Mouse (Mus musculus): ENCODE measurements around the gene Cdc34b. TPM values are rescaled to one million over a fixed set of nuclear protein-coding genes. Genes with fewer than 3 reads are reported as not detected.

Gene Cdc34b
- polyA plus RNA-seq, 1 experiment from 2014 or later: 0.40 TPM

GRCm38 (mm10) chr11:94729565-94729964, 12.0 kb upstream of the Cdc34b start:
- Histone ChIP-seq H3K4me1 (ENCODE audit: insufficient read depth, low read length) (no peaks in the 10 kb centered on the region), H3K4me2 (replicated peaks; ENCODE audit: low read depth, low read length) (no peak overlapping the region), H3K9ac (replicated peaks; ENCODE audit: low read length) (no peak overlapping the region), H3K36me3 (ENCODE audit: insufficient read depth, low read length) (no peaks in the 10 kb centered on the region), H3K4me3 (ENCODE audit: low read length) (no peak overlapping the region), H3K27ac (ENCODE audit: low read length) (no peak overlapping the region), H3K27me3 (ENCODE audit: insufficient read depth, low read length) (no peaks in the 10 kb centered on the region), H3K9me3 (ENCODE audit: low read length) (no peaks in the 10 kb centered on the region)
- WGBS: 37% methylated on average over 4 of the region's 4 CpGs
- ATAC-seq (ENCODE audit: low FRiP score, low TSS enrichment): no peak

GRCm38 (mm10) chr11:94730261-94730660, 11.3 kb upstream of the Cdc34b start:
- H3K9ac ChIP-seq (replicated peaks; ENCODE audit: low read length): no peak overlapping the region
- no peaks in the 10 kb centered on the region for H3K4me1 ChIP-seq (ENCODE audit: insufficient read depth, low read length)
- no peak overlapping the region for H3K27ac ChIP-seq (ENCODE audit: low read length)
- no peaks in the 10 kb centered on the region for H3K27me3 ChIP-seq (ENCODE audit: insufficient read depth, low read length)
- no peaks in the 10 kb centered on the region for H3K9me3 ChIP-seq (ENCODE audit: low read length)
- no peak for ATAC-seq (ENCODE audit: low FRiP score, low TSS enrichment)
- 29% methylated on average over 5 of the region's 5 CpGs for WGBS
- H3K36me3 ChIP-seq (ENCODE audit: insufficient read depth, low read length): no peaks in the 10 kb centered on the region
- H3K4me2 ChIP-seq (replicated peaks; ENCODE audit: low read depth, low read length): no peak overlapping the region
- no peak overlapping the region for H3K4me3 ChIP-seq (ENCODE audit: low read length)

DNA sequence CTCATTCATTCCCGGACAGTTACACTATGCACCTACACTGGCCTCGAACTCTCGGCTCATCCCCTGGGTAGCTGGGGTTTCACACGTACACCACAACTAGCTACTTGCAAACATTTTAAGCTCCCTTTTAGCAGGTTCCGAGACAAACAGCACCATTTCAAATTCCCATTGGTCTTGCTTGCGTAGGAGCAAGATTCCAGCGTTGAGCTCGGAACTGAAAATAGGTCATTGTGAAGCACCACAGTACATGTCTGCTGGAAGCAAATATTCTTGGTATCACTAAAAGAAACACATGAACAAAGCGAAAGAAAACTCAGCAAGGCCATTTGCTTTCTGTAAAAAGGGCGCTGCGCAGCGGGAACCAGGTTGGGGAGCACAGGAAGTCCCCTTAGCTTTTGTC, 10.4 kb upstream of the Cdc34b start:
- H3K4me3 ChIP-seq (ENCODE audit: low read length): no peak overlapping the region
- H3K9ac ChIP-seq (replicated peaks; ENCODE audit: low read length): no peak overlapping the region
- H3K9me3 ChIP-seq (ENCODE audit: low read length): no peaks in the 10 kb centered on the region
- no peak for ATAC-seq (ENCODE audit: low FRiP score, low TSS enrichment)
- no peaks in the 10 kb centered on the region for H3K4me1 ChIP-seq (ENCODE audit: insufficient read depth, low read length)
- 91% methylated on average over 12 of the region's 12 CpGs for WGBS
- H3K27ac ChIP-seq (ENCODE audit: low read length): no peak overlapping the region
- H3K36me3 ChIP-seq (ENCODE audit: insufficient read depth, low read length): no peaks in the 10 kb centered on the region
- H3K4me2 ChIP-seq (replicated peaks; ENCODE audit: low read depth, low read length): no peak overlapping the region
- H3K27me3 ChIP-seq (ENCODE audit: insufficient read depth, low read length): no peaks in the 10 kb centered on the region

DNA sequence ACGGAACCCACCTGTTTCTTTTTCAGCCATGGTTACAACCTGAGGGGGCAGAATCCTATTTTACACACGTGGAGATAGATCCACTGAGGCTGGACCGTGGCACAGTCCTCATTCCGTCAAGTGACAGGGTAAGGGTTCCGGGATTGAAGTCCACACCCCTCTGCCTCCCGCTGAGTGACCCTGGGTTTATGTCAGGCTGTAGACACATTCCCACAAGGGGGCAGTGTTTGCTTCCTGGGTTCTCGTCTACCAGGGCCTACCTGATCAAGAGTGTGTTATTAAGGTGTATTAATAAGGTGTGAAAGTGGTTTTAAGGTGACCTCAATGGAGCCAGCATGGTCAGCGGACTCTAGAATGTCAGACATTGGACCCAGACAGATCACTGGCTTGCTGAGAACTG, 8.8 kb upstream of the Cdc34b start:
- no peak overlapping the region for H3K27ac ChIP-seq (ENCODE audit: low read length)
- no peaks in the 10 kb centered on the region for H3K4me1 ChIP-seq (ENCODE audit: insufficient read depth, low read length)
- H3K36me3 ChIP-seq (ENCODE audit: insufficient read depth, low read length): no peaks in the 10 kb centered on the region
- no peak overlapping the region for H3K4me2 ChIP-seq (replicated peaks; ENCODE audit: low read depth, low read length)
- no peak for ATAC-seq (ENCODE audit: low FRiP score, low TSS enrichment)
- H3K4me3 ChIP-seq (ENCODE audit: low read length): no peak overlapping the region
- no peak overlapping the region for H3K9ac ChIP-seq (replicated peaks; ENCODE audit: low read length)
- H3K27me3 ChIP-seq (ENCODE audit: insufficient read depth, low read length): no peaks in the 10 kb centered on the region
- no peaks in the 10 kb centered on the region for H3K9me3 ChIP-seq (ENCODE audit: low read length)
- 45% methylated on average over 8 of the region's 8 CpGs for WGBS

- H3K4me2 ChIP-seq (replicated peaks; ENCODE audit: low read depth, low read length): no peak overlapping the region
- H3K4me3 ChIP-seq (ENCODE audit: low read length): no peak overlapping the region
- ATAC-seq (ENCODE audit: low FRiP score, low TSS enrichment): no peak
- no peak overlapping the region for H3K27ac ChIP-seq (ENCODE audit: low read length)
- no peak overlapping the region for H3K9ac ChIP-seq (replicated peaks; ENCODE audit: low read length)
- no peaks in the 10 kb centered on the region for H3K4me1 ChIP-seq (ENCODE audit: insufficient read depth, low read length)
- H3K27me3 ChIP-seq (ENCODE audit: insufficient read depth, low read length): no peaks in the 10 kb centered on the region
- no peaks in the 10 kb centered on the region for H3K9me3 ChIP-seq (ENCODE audit: low read length)
- H3K36me3 ChIP-seq (ENCODE audit: insufficient read depth, low read length): no peaks in the 10 kb centered on the region
- WGBS: 61% methylated on average over 2 of the region's 2 CpGs
Measured at GRCm38 (mm10) chr11:94735746-94736145, 5.8 kb upstream of the Cdc34b start.

- 43% methylated on average over 2 of the region's 2 CpGs for WGBS
- no peaks in the 10 kb centered on the region for H3K9me3 ChIP-seq (ENCODE audit: low read length)
- H3K4me1 ChIP-seq (ENCODE audit: insufficient read depth, low read length): no peaks in the 10 kb centered on the region
- no peak overlapping the region for H3K9ac ChIP-seq (replicated peaks; ENCODE audit: low read length)
- no peak overlapping the region for H3K4me3 ChIP-seq (ENCODE audit: low read length)
- no peak overlapping the region for H3K27ac ChIP-seq (ENCODE audit: low read length)
- no peaks in the 10 kb centered on the region for H3K36me3 ChIP-seq (ENCODE audit: insufficient read depth, low read length)
- no peaks in the 10 kb centered on the region for H3K27me3 ChIP-seq (ENCODE audit: insufficient read depth, low read length)
- no peak for ATAC-seq (ENCODE audit: low FRiP score, low TSS enrichment)
- no peak overlapping the region for H3K4me2 ChIP-seq (replicated peaks; ENCODE audit: low read depth, low read length)
Measured at GRCm38 (mm10) chr11:94752946-94753713, 11.5 kb downstream of the Cdc34b start.

- H3K27ac ChIP-seq (ENCODE audit: low read length): no peak overlapping the region
- ATAC-seq (ENCODE audit: low FRiP score, low TSS enrichment): no peak
- no peak overlapping the region for H3K4me2 ChIP-seq (replicated peaks; ENCODE audit: low read depth, low read length)
- no peak overlapping the region for H3K4me3 ChIP-seq (ENCODE audit: low read length)
- no peaks in the 10 kb centered on the region for H3K4me1 ChIP-seq (ENCODE audit: insufficient read depth, low read length)
- H3K27me3 ChIP-seq (ENCODE audit: insufficient read depth, low read length): no peaks in the 10 kb centered on the region
- no peaks in the 10 kb centered on the region for H3K9me3 ChIP-seq (ENCODE audit: low read length)
- H3K36me3 ChIP-seq (ENCODE audit: insufficient read depth, low read length): no peaks in the 10 kb centered on the region
- no peak overlapping the region for H3K9ac ChIP-seq (replicated peaks; ENCODE audit: low read length)
- WGBS: 67% methylated on average over 6 of the region's 6 CpGs
Measured at GRCm38 (mm10) chr11:94759916-94760315, 18.3 kb downstream of the Cdc34b start.

DNA sequence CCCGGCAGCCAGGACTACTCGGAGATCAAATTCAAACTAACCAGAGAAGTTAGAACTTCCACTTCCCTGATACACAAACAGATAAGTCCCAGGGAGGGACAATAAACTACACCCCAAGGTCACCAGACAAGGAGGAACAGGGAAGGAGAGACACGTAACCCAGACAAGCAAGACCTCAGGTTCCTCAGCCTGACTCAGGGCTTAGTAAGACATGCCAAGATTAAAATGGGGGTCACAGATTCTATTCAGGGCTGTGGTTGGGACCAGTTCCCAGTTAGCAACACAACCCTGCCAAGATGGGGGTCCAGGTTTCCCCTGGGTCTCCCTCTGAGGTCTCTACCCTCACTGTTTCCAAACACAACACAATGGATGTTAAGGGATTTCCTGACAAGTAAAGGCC, 18.8 kb downstream of the Cdc34b start:
- Histone ChIP-seq H3K36me3 (ENCODE audit: insufficient read depth, low read length) (no peaks in the 10 kb centered on the region), H3K9me3 (ENCODE audit: low read length) (no peaks in the 10 kb centered on the region), H3K27ac (ENCODE audit: low read length) (no peak overlapping the region), H3K9ac (replicated peaks; ENCODE audit: low read length) (no peak overlapping the region), H3K27me3 (ENCODE audit: insufficient read depth, low read length) (no peaks in the 10 kb centered on the region), H3K4me2 (replicated peaks; ENCODE audit: low read depth, low read length) (no peak overlapping the region), H3K4me3 (ENCODE audit: low read length) (no peak overlapping the region), H3K4me1 (ENCODE audit: insufficient read depth, low read length) (no peaks in the 10 kb centered on the region)
- ATAC-seq (ENCODE audit: low FRiP score, low TSS enrichment): no peak
- 52% methylated on average over 3 of the region's 3 CpGs for WGBS

GRCm38 (mm10) chr11:94760799-94761198, 19.2 kb downstream of the Cdc34b start:
- ATAC-seq (ENCODE audit: low FRiP score, low TSS enrichment): no peak
- Histone ChIP-seq H3K4me2 (replicated peaks; ENCODE audit: low read depth, low read length) (no peak overlapping the region), H3K9ac (replicated peaks; ENCODE audit: low read length) (no peak overlapping the region), H3K27ac (ENCODE audit: low read length) (no peak overlapping the region), H3K27me3 (ENCODE audit: insufficient read depth, low read length) (no peaks in the 10 kb centered on the region), H3K4me3 (ENCODE audit: low read length) (no peak overlapping the region), H3K4me1 (ENCODE audit: insufficient read depth, low read length) (no peaks in the 10 kb centered on the region), H3K9me3 (ENCODE audit: low read length) (no peaks in the 10 kb centered on the region), H3K36me3 (ENCODE audit: insufficient read depth, low read length) (no peaks in the 10 kb centered on the region)
- WGBS: 76% methylated on average over 7 of the region's 7 CpGs

- no peak overlapping the region for H3K4me2 ChIP-seq (replicated peaks; ENCODE audit: low read depth, low read length)
- H3K9ac ChIP-seq (replicated peaks; ENCODE audit: low read length): no peak overlapping the region
- no peaks in the 10 kb centered on the region for H3K9me3 ChIP-seq (ENCODE audit: low read length)
- 93% methylated on average over 1 of the region's 1 CpGs for WGBS
- no peaks in the 10 kb centered on the region for H3K36me3 ChIP-seq (ENCODE audit: insufficient read depth, low read length)
- H3K27me3 ChIP-seq (ENCODE audit: insufficient read depth, low read length): no peaks in the 10 kb centered on the region
- no peak overlapping the region for H3K4me3 ChIP-seq (ENCODE audit: low read length)
- no peak for ATAC-seq (ENCODE audit: low FRiP score, low TSS enrichment)
- no peak overlapping the region for H3K27ac ChIP-seq (ENCODE audit: low read length)
- H3K4me1 ChIP-seq (ENCODE audit: insufficient read depth, low read length): no peaks in the 10 kb centered on the region
Measured at GRCm38 (mm10) chr11:94762281-94762680, 20.7 kb downstream of the Cdc34b start.
